Comparison of ENCODE assay signal across 8 mouse cellular contexts in the genomic region with DNA sequence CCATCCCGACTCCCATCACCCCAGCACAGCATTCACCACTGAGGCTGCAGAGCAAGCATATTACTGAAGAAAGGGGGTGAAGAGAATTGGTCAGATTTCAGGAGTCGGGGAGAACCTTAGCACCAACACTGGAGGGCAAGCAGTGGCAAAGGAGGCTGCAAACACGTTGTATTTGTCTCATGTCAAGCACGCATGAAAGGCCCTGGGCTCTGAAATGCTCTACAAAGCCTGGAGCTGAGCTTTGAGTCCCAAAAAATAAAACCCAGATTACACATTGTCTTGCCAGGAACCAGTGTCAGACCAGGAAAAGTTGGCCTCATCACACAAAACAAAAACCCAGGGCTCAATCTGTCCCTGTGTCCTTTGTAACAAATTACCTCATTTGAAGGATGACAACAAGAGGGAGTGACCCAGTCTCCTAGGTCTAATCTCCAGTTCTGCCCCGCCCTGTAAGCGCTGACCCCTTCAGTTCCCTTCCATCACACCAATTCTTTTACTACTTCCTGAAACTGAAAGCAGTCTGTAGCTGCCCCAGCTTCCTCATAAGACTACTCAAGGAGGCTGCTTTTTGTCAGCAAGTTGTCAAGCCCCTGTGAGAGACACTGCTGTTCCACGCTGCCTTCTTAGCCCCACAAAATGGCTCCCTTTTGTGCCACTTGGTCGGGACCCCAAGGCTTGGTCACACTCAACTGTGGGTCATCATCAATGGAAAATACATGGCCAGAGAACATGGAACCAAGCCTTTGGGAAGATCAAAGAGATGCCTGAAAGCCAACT. TPM values are rescaled to one million over a fixed set of nuclear protein-coding genes. Genes with fewer than 3 reads are reported as not detected.
DNase-seq lines count a peak whose midpoint lies in the region; ATAC-seq lines count a peak whose summit lies in the region.

No protein-coding gene starts in this region.

- H3K27me3 ChIP-seq in heart, embryonic 16.5 days (ENCODE audit: control insufficient read depth, insufficient read depth, low read length) = no peaks in the 10 kb centered on the region
- no peaks in the 10 kb centered on the region for H3K27me3 ChIP-seq in liver, embryonic 13.5 days

- H3K36me3 ChIP-seq in heart, embryonic 16.5 days (ENCODE audit: control insufficient read depth, insufficient read depth) = no peaks in the 10 kb centered on the region
- peaks cover 3% of the 10 kb centered on the region for H3K36me3 ChIP-seq in liver, embryonic 13.5 days

- H3K27ac ChIP-seq in heart, embryonic 16.5 days (ENCODE audit: low read length) = peak overlapping the region; percentile 90
- H3K27ac ChIP-seq in liver, embryonic 13.5 days = peak overlapping the region; percentile 97

- ATAC-seq in heart, embryonic 16.5 days (replicated peaks; ENCODE audit: extremely low read depth, insufficient read depth, low FRiP score) = no peak
- ATAC-seq in liver, embryonic 13.5 days (ENCODE audit: low read depth) = no peak

- H3K4me1 ChIP-seq in heart, embryonic 16.5 days (ENCODE audit: control insufficient read depth, insufficient read depth, low read length) = peaks cover 51% of the 10 kb centered on the region
- peaks cover 62% of the 10 kb centered on the region for H3K4me1 ChIP-seq in liver, embryonic 13.5 days (replicated peaks)

- peak overlapping the region; percentile 94 for H3K4me2 ChIP-seq in heart, embryonic 16.5 days (ENCODE audit: low read depth, low read length)
- H3K4me2 ChIP-seq in liver, embryonic 13.5 days = peak overlapping the region; percentile 94

- peak overlapping the region; percentile 98 for H3K9ac ChIP-seq in heart, embryonic 16.5 days (ENCODE audit: low read length)
- H3K9ac ChIP-seq in liver, embryonic 13.5 days = peak overlapping the region; percentile 99

- peak; percentile 20 for DNase-seq in adrenal gland, adult 2 months
- no peak for DNase-seq in adrenal gland, postnatal 25 days
- peak; percentile 50 for DNase-seq in c-Kit-positive CD71-negative TER-119-negative erythroid progenitor cells, embryonic 14.5 days (ENCODE audit: low read depth)
- DNase-seq in liver, embryonic 13.5 days = peak; percentile 22
- DNase-seq in naive thymus-derived CD4-positive, alpha-beta T cell, adult 2 months (ENCODE audit: low read depth) = peak; percentile 69
- DNase-seq in thymus, postnatal 4 days = peak; percentile 52
- DNase-seq in right cerebral cortex, postnatal 4 days = no peak

- WGBS in heart, embryonic 16.5 days = 20% methylated on average over 8 of the region's 8 CpGs
- 22% methylated on average over 8 of the region's 8 CpGs for WGBS in liver, embryonic 13.5 days (ENCODE audit: insufficient replicate concordance)

- no peaks in the 10 kb centered on the region for H3K9me3 ChIP-seq in heart, embryonic 16.5 days (replicated peaks; ENCODE audit: control insufficient read depth, low read length)
- no peaks in the 10 kb centered on the region for H3K9me3 ChIP-seq in liver, embryonic 13.5 days (replicated peaks)

- peak overlapping the region; percentile 93 for H3K4me3 ChIP-seq in heart, embryonic 16.5 days (ENCODE audit: low read length)
- H3K4me3 ChIP-seq in liver, embryonic 13.5 days (replicated peaks) = peak overlapping the region; percentile 99

RNA-seq across cellular contexts. Expression of a gene that starts 1.6 kb away (rescaled TPM):
- 100 to 1,000 TPM in 1 of 2 experiments, 10 to 100 TPM in 1; 71.8 to 109 TPM for total RNA-seq in adrenal gland, adult 2 months (2021)
- polyA plus RNA-seq in adrenal gland, adult 2 months (2012; rRNA removed) = 100 and 102 TPM in 2 replicates
- total RNA-seq in adrenal gland, postnatal 25 days (2021) = 91.7 and 92.8 TPM in 2 replicates
- polyA plus RNA-seq in heart, embryonic 16.5 days (2015; fragmentation: Nextera tagmentation; extraction: Ambion mirVana) = 523 and 525 TPM in 2 replicates
- polyA plus RNA-seq in liver, embryonic 13.5 days (2015; fragmentation: Nextera tagmentation; extraction: Ambion mirVana) = 292 and 314 TPM in 2 replicates

RNA-seq across cellular contexts. Expression of a gene that starts 20.9 kb away (rescaled TPM):
- 100 to 1,000 TPM; 124 to 154 TPM for total RNA-seq in adrenal gland, adult 2 months (2021)
- polyA plus RNA-seq in adrenal gland, adult 2 months (2012; rRNA removed) = 68.4 and 73.4 TPM in 2 replicates
- total RNA-seq in adrenal gland, postnatal 25 days (2021) = 131 and 151 TPM in 2 replicates
- polyA plus RNA-seq in heart, embryonic 16.5 days (2015; fragmentation: Nextera tagmentation; extraction: Ambion mirVana) = 60.1 and 64.9 TPM in 2 replicates
- polyA plus RNA-seq in liver, embryonic 13.5 days (2015; fragmentation: Nextera tagmentation; extraction: Ambion mirVana) = 60.8 and 64.6 TPM in 2 replicates

RNA-seq across cellular contexts. Expression of a gene that starts 23.5 kb away (rescaled TPM):
- 100 to 1,000 TPM; 241 to 251 TPM for total RNA-seq in adrenal gland, adult 2 months (2021)
- polyA plus RNA-seq in adrenal gland, adult 2 months (2012; rRNA removed) = 15.9 and 18.9 TPM in 2 replicates
- 254 and 263 TPM in 2 replicates for total RNA-seq in adrenal gland, postnatal 25 days (2021)
- 556 and 599 TPM in 2 replicates for polyA plus RNA-seq in heart, embryonic 16.5 days (2015; fragmentation: Nextera tagmentation; extraction: Ambion mirVana)
- polyA plus RNA-seq in liver, embryonic 13.5 days (2015; fragmentation: Nextera tagmentation; extraction: Ambion mirVana) = 532 and 597 TPM in 2 replicates

RNA-seq across cellular contexts. Expression of a gene that starts 37.1 kb away (rescaled TPM):
- total RNA-seq in adrenal gland, adult 2 months (2021) = 10 to 100 TPM in 1 of 2 experiments, 1 to 10 TPM in 1; 6.3 to 11.5 TPM
- polyA plus RNA-seq in adrenal gland, adult 2 months (2012; rRNA removed) = 17.1 and 17.8 TPM in 2 replicates
- total RNA-seq in adrenal gland, postnatal 25 days (2021) = 11.4 and 11.5 TPM in 2 replicates
- polyA plus RNA-seq in heart, embryonic 16.5 days (2015; fragmentation: Nextera tagmentation; extraction: Ambion mirVana) = 5.4 and 6.2 TPM in 2 replicates
- 3.2 and 3.7 TPM in 2 replicates for polyA plus RNA-seq in liver, embryonic 13.5 days (2015; fragmentation: Nextera tagmentation; extraction: Ambion mirVana)

RNA-seq across cellular contexts. Expression of a gene that starts 50.3 kb away (rescaled TPM):
- under 1 TPM in 1 of 2 experiments, not detected in 1; 0.26 TPM for total RNA-seq in adrenal gland, adult 2 months (2021)
- polyA plus RNA-seq in adrenal gland, adult 2 months (2012; rRNA removed) = 0.32 TPM in 1 of 2 replicates, not detected in the other
- not detected in 2 replicates for total RNA-seq in adrenal gland, postnatal 25 days (2021)
- polyA plus RNA-seq in heart, embryonic 16.5 days (2015; fragmentation: Nextera tagmentation; extraction: Ambion mirVana) = 4.1 and 12.9 TPM in 2 replicates
- 0.06 TPM in 1 of 2 replicates, not detected in the other for polyA plus RNA-seq in liver, embryonic 13.5 days (2015; fragmentation: Nextera tagmentation; extraction: Ambion mirVana)

Comparison
In these comparisons a context has a peak if more than half of its experiments do, and no peak if none do; other contexts are left out.
1. DNase-seq: peak in adrenal gland, adult 2 months (single experiment), c-Kit-positive CD71-negative TER-119-negative erythroid progenitor cells, embryonic 14.5 days (single experiment), liver, embryonic 13.5 days (single experiment), naive thymus-derived CD4-positive, alpha-beta T cell, adult 2 months (single experiment) and thymus, postnatal 4 days (single experiment); none in adrenal gland, postnatal 25 days (single experiment) and right cerebral cortex, postnatal 4 days (single experiment).
2. RNA of a gene that starts 23.5 kb away (polyA plus RNA-seq): 556 to 599 TPM in heart, embryonic 16.5 days and 532 to 597 TPM in liver, embryonic 13.5 days; 15.9 to 18.9 TPM in adrenal gland, adult 2 months; every median in the first group is over 10 times any median in the second.